Mouse (Mus musculus): ENCODE results near the gene Mamdc4.

The Mamdc4 gene

DNA sequence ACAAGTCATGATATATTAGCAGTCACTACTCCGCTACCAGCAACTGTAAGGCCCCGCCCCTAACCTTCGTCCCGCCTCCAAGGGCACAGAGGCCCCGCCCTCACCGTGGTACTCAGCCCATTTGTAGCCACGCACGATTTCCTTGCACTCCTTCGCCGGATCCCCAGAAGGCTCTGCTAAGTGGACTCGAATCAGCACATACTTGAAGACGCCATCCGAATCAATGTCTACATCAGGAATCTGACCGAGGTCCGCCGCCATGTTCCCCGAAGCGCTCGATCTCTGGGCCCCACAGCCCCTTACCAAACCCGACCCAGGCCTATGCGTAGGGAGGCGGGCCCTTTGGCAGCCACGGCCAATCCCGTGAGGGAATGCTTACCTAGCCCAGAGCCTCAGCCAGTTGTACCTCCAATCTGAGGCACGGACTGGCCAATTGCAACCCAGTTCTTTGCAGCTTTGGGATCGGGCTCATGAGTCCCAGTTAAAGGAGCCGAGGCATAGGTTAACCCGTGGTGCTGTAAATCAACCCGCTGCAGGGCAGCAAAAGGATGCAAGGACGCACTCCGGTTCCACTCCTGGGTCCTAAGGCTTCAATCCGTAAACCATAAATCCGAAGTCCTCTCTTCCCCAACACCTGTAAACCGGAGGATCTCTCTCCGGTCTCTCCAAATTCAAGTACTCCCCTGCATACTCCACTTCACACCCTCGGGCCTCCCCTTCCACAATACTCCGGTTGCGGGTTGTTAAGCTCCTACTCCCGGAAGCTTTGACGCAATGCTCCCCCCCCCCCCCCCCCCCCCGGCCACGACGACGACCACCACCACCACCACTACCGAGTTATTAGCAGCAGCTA, at the start of gene Mamdc4, which contains the start of gene Phpt1:
Mamdc4 (minus strand) TSS at position 267 of the 853 bp plus-strand sequence.
Phpt1 (minus strand) TSS at position 646 of the 853 bp plus-strand sequence.
- peak; percentile 97 for DNase-seq (ENCODE audit: extremely low read depth, low read depth)

DNA sequence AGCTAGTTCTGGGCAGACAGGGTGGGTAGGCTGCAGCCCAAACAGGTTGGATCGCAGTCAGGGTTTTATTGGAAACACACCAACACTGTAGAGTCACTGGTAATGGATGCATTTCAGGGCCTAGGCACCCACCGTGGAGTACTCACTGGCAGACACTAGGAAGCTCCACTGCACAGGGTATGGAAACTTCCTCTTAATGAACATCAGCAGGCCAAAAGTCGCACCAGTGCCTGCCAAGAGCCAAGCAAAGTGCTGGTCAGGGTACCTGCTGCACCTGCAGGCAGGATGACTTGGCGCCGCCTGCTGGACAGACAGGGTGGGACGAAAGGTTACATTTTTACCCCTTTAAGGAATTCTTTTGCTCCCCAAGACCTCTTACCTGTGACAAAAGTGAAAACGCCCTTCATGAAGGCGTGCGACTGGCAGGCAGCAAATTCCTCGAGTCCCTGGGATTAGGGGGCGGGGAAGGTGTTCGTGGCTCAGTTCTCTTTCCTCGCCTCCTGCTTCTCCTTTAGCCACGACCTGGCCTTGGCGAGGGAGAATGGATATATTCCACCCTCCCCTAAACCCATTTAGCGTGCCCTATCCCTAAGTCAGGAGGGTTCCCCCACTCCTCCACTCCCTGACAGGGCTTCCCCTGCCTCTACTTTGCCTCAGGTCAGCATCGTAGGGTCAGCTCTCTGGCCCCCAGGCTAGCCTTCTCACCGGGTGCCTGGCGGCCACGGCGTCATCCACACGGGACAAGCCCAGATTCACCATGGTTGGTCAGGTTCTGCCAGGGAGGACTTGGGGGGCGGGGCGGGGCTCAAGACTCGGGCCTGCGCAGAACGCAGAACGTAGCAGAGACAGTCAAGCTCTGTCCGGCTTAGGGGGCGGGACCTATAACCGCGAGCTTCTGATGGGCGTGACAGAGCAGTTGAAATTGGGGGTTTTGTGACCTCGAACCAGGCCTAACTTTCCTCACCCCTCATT, 46.9 kb upstream of the Mamdc4 start, which contains the start of gene Tmem141:
Tmem141 (minus strand) TSS at position 777 of the 972 bp plus-strand sequence.
- peak; percentile 65 for DNase-seq (ENCODE audit: extremely low read depth, low read depth)

- DNase-seq (ENCODE audit: extremely low read depth, low read depth): no peak
Measured at GRCm38 (mm10) chr2:25620852-25621228, 46.2 kb upstream of the Mamdc4 start.

GRCm38 (mm10) chr2:25620386-25620785, 45.7 kb upstream of the Mamdc4 start:
- peak; percentile 36 for DNase-seq (ENCODE audit: extremely low read depth, low read depth)

- no peak for DNase-seq (ENCODE audit: extremely low read depth, low read depth)
Measured at GRCm38 (mm10) chr2:25617578-25617977, 42.9 kb upstream of the Mamdc4 start, which contains the start of gene Ccdc183. Gene Ccdc183 (minus strand): TSS chr2:25617678.

- DNase-seq (ENCODE audit: extremely low read depth, low read depth): no peak
Measured at GRCm38 (mm10) chr2:25616398-25616797, 41.8 kb upstream of the Mamdc4 start.

DNA sequence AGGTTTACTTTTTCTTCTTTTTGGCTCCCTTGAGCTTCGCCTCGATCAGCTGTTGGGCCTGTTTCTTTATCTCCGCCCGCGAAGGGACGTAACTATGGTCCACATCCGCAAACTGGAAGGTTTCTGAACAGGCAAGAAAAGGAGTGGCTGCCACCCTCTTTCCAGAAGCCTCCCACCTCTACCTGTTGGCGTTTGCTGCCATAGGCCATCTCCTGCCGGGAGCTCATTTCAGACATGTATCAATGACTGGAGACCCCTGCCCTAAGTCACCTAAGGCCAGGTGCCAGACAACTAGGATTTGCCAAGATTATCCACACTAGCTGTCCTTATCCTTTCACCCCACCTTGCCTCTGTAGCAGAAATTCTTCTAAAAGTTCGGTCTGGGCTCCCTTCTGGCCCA, 34.0 kb upstream of the Mamdc4 start:
- DNase-seq (ENCODE audit: extremely low read depth, low read depth): no peak

GRCm38 (mm10) chr2:25607761-25608622, 33.3 kb upstream of the Mamdc4 start, which contains the start of gene Rabl6:
Gene Rabl6 (minus strand): TSS chr2:25608521.
- peak; percentile 75 for DNase-seq (ENCODE audit: extremely low read depth, low read depth)

- DNase-seq (ENCODE audit: extremely low read depth, low read depth): no peak
Measured at GRCm38 (mm10) chr2:25602526-25602925, 27.9 kb upstream of the Mamdc4 start.

GRCm38 (mm10) chr2:25600037-25600436, 25.4 kb upstream of the Mamdc4 start:
- no peak for DNase-seq (ENCODE audit: extremely low read depth, low read depth)

DNA sequence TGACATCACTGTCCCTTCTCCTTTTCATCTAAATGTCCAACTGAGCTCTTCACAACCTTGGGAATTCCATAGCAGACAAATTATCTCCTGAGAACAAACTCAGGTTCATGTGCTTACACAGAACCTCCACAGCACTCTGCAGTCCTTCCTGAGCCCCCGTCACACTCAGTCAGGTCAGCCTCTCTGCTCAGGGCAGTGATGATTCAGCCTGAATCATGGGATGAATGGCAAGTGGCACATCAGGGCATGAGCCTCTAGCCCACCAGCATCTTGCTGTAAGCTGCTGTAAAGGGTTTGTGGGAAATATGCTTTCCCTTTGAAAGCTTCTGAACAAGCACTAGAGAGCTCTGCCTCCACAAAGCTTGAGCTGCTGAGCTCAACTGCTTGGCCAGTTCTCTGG, 24.1 kb upstream of the Mamdc4 start:
- DNase-seq (ENCODE audit: extremely low read depth, low read depth): no peak

DNA sequence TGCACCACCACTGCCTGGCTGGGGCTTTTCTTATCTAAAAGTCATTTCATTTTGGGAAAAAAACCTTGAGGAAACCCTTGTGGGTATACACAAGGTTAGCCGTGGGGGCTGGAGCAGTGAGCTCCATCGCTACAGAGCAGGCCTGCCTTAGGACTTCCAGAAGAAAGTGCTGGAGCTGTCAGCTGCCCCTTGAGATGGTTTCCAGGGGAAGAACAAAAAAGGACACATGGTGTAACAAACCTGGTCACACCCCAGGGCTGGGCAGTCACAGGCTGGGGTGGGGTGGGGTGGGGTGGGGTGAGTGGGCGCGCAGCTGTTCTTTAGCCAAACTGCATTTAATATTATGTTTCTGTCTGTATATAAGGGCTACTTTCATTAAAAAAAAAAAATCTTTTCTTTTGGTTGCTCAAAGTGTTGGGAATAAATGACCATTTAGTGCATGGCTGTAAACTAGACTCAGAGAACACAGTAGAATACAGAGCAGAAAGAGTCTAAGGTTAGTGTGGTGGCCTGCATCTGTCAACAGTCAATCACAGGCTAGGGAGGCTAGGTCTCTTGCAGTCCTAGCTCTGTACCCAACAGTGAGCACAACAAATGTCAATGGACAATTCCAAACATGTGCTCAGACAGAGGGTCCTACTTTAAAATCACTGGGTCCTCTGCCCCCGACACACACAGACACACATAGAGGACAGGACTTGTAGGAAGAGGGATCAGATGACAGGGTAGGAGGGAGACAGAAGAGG, 22.3 kb upstream of the Mamdc4 start:
- DNase-seq (ENCODE audit: extremely low read depth, low read depth): no peak

- no peak for DNase-seq (ENCODE audit: extremely low read depth, low read depth)
Measured at GRCm38 (mm10) chr2:25591863-25592262, 17.2 kb upstream of the Mamdc4 start.

DNA sequence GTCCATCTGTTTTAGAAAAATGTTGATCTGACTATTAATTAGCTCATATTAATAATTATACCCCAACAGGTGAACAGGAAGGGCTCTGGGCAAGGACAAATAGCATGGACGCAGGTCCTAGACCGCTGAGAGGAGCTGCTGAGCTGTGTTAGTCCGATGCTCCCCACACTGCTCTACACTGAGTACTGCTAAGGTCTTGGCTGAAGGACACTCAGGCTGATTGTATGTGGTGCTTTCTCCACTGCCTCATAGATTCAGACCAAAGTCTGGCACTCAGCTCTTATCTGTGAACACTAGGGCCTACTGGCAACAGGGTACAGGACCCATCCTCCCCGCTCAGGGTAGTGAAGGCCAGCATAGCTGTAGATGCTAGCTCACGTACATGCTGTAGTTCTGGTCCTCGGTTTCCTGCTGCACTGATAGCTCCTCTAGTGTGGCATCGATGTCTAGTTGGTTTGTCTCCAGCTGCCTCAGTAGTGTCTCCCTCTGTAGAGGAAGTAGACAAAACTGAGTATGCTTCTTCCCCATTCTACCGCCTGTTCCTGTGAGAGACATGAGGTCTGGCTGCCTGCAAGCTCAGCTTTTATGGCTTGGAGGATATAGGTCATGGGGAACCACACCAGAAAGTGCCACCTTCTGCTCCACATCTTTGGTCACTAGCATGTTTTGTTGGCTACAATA, 13.7 kb upstream of the Mamdc4 start:
- no peak for DNase-seq (ENCODE audit: extremely low read depth, low read depth)

DNA sequence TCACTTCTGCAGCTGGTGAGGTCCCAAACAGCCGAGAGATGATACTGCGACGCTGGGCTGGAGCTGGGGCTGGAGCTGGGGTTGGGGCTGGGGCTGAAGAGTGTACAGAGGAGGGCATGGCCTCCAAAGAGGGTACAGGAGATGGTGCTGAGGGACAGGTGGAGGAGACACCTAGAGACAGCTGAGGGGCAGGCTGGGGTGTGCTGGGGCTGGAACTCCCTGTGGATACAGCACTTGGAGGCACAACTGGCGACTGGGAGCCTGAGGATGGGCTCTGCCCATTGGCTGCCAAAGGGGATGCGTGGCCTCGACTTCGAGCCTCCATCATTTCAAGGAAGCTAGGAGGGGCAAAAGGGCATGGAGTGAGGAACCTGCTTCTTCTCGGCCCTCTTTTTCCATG, 12.6 kb upstream of the Mamdc4 start:
- no peak for DNase-seq (ENCODE audit: extremely low read depth, low read depth)

DNA sequence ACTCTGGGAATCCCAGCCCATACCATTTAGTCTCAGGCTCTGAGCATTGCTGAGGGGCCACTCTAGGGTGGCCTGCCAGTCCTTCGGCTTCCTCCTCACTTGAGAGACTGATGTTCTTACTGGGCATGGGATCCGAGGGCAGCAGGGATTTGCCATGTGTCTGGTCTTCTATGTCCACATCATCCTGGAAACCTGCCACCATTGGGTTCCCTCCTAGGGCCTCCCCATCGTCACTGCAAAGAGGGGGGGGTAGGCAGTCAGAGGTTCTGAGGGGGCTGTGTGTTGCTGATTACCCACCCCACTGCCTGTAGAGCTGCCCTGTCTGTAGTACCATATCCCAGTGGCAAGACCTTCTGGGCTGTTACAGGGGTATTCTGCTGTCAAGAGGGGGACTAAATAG, 11.0 kb upstream of the Mamdc4 start:
- DNase-seq (ENCODE audit: extremely low read depth, low read depth): no peak

DNA sequence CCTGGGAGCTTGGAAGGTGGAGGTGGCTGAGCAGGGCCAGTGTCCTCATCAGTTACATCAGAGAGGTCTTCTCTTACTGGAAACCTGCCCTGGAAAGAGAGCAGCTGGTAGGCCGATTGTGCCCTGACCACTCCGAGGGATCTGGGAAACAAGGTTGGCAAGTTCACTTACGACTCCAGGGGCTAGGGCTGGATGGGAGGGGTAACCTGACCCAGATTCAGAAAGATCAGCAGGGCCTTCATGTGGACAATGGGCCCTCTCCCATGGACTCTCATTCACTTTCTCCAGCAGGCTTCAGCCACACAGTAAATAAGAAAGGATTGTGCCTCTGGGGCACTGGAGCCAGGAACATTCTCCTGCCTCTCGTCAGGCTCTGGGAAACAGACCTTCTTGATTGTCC, 10.2 kb upstream of the Mamdc4 start:
- DNase-seq (ENCODE audit: extremely low read depth, low read depth): no peak

GRCm38 (mm10) chr2:25584152-25584551, 9.5 kb upstream of the Mamdc4 start:
- no peak for DNase-seq (ENCODE audit: extremely low read depth, low read depth)

DNA sequence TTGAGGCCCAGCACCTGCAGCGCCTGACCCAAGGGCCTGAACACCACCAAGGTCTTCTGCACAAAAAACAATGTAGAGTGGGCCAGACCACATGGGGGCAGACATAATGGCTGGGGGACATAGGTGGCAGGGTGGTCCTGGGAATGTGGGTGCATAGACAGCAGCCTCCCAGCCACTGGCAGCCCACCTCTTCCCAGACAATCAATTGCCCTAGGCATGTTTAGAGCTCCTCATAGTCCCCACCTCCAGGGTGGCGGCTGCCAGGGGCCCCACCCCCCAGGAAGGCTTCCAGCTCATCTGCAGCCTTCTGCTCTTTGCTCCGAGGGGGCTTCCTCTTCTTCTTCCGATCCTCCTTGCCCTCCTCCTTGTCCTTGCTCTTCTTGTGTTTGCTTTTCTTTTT, 8.9 kb upstream of the Mamdc4 start:
- DNase-seq (ENCODE audit: extremely low read depth, low read depth): no peak

GRCm38 (mm10) chr2:25583120-25583481, 8.5 kb upstream of the Mamdc4 start:
- no peak for DNase-seq (ENCODE audit: extremely low read depth, low read depth)
